Mouse (Mus musculus): ENCODE measurements around the gene Arhgap17. TPM values are rescaled to one million over a fixed set of nuclear protein-coding genes. Genes with fewer than 3 reads are reported as not detected.

Arhgap17 gene
- 19.7 and 23.1 TPM in 2 replicates for polyA plus RNA-seq (2016; fragmentation: Nextera tagmentation; extraction: Ambion mirVana)

- H3K4me2 ChIP-seq (replicated peaks): peak within 1 kb of the TSS; percentile 85
- under 1% methylated on average over 64 of the region's 64 CpGs for WGBS
- no peaks in the 10 kb centered on the region for H3K9me3 ChIP-seq
- peak within 1 kb of the TSS; percentile 74 for H3K4me3 ChIP-seq
- peak within 1 kb of the TSS; percentile 85 for H3K9ac ChIP-seq
- H3K27ac ChIP-seq: peak within 1 kb of the TSS; percentile 81
- no peaks in the 10 kb centered on the region for H3K36me3 ChIP-seq
- H3K4me1 ChIP-seq: peaks cover 29% of the 10 kb centered on the region
- peak; percentile 96 for ATAC-seq (ENCODE audit: low FRiP score, low read depth)
- H3K27me3 ChIP-seq (replicated peaks): no peaks in the 10 kb centered on the region
Measured at GRCm38 (mm10) chr7:123369759-123370481, at the start of gene Arhgap17, which contains the start of gene Lcmt1. Gene Arhgap17, minus strand, starts transcription at chr7:123369915. Gene Lcmt1, plus strand, starts transcription at chr7:123369784.

GRCm38 (mm10) chr7:123417661-123418060 is 47.9 kb upstream of the Arhgap17 start:
- no peaks in the 10 kb centered on the region for H3K9me3 ChIP-seq
- H3K4me2 ChIP-seq (replicated peaks): no peak overlapping the region
- H3K27ac ChIP-seq: no peak overlapping the region
- 90% methylated on average over 3 of the region's 3 CpGs for WGBS
- H3K9ac ChIP-seq: no peak overlapping the region
- no peaks in the 10 kb centered on the region for H3K4me1 ChIP-seq
- no peak overlapping the region for H3K4me3 ChIP-seq
- peaks cover 25% of the 10 kb centered on the region for H3K36me3 ChIP-seq
- no peaks in the 10 kb centered on the region for H3K27me3 ChIP-seq (replicated peaks)
- no peak for ATAC-seq (ENCODE audit: low FRiP score, low read depth)

- H3K36me3 ChIP-seq: peaks cover 22% of the 10 kb centered on the region
- no peak overlapping the region for H3K9ac ChIP-seq
- no peaks in the 10 kb centered on the region for H3K27me3 ChIP-seq (replicated peaks)
- H3K4me3 ChIP-seq: no peak overlapping the region
- no peak overlapping the region for H3K27ac ChIP-seq
- no peak overlapping the region for H3K4me2 ChIP-seq (replicated peaks)
- no peaks in the 10 kb centered on the region for H3K4me1 ChIP-seq
- WGBS: 86% methylated on average over 4 of the region's 4 CpGs
- ATAC-seq (ENCODE audit: low FRiP score, low read depth): no peak
- no peaks in the 10 kb centered on the region for H3K9me3 ChIP-seq
Measured at GRCm38 (mm10) chr7:123416803-123417202, 47.1 kb upstream of the Arhgap17 start.

GRCm38 (mm10) chr7:123412143-123412542 is 42.4 kb upstream of the Arhgap17 start:
- Histone ChIP-seq H3K4me2 (replicated peaks) (no peak overlapping the region), H3K36me3 (peaks cover 18% of the 10 kb centered on the region), H3K9me3 (no peaks in the 10 kb centered on the region), H3K27ac (no peak overlapping the region), H3K27me3 (replicated peaks) (no peaks in the 10 kb centered on the region), H3K4me3 (no peak overlapping the region), H3K4me1 (no peaks in the 10 kb centered on the region), H3K9ac (no peak overlapping the region)
- no peak for ATAC-seq (ENCODE audit: low FRiP score, low read depth)
- WGBS: 85% methylated on average over 3 of the region's 3 CpGs

- Histone ChIP-seq H3K9ac (no peak overlapping the region), H3K4me3 (no peak overlapping the region), H3K36me3 (peaks cover 18% of the 10 kb centered on the region), H3K9me3 (no peaks in the 10 kb centered on the region), H3K4me1 (no peaks in the 10 kb centered on the region), H3K27me3 (replicated peaks) (no peaks in the 10 kb centered on the region), H3K27ac (no peak overlapping the region), H3K4me2 (replicated peaks) (no peak overlapping the region)
- no peak for ATAC-seq (ENCODE audit: low FRiP score, low read depth)
- WGBS: 98% methylated on average over 1 of the region's 1 CpGs
Measured at GRCm38 (mm10) chr7:123411109-123411508, 41.4 kb upstream of the Arhgap17 start.

GRCm38 (mm10) chr7:123410502-123410901 is 40.8 kb upstream of the Arhgap17 start:
- 95% methylated on average over 7 of the region's 7 CpGs for WGBS
- Histone ChIP-seq H3K4me3 (no peak overlapping the region), H3K27ac (no peak overlapping the region), H3K36me3 (peaks cover 21% of the 10 kb centered on the region), H3K9ac (no peak overlapping the region), H3K27me3 (replicated peaks) (no peaks in the 10 kb centered on the region), H3K4me1 (no peaks in the 10 kb centered on the region), H3K4me2 (replicated peaks) (no peak overlapping the region), H3K9me3 (no peaks in the 10 kb centered on the region)
- no peak for ATAC-seq (ENCODE audit: low FRiP score, low read depth)

- Histone ChIP-seq H3K9ac (no peak overlapping the region), H3K27me3 (replicated peaks) (no peaks in the 10 kb centered on the region), H3K27ac (no peak overlapping the region), H3K4me3 (no peak overlapping the region), H3K4me1 (no peaks in the 10 kb centered on the region), H3K9me3 (no peaks in the 10 kb centered on the region), H3K4me2 (replicated peaks) (no peak overlapping the region), H3K36me3 (peaks cover 34% of the 10 kb centered on the region)
- no peak for ATAC-seq (ENCODE audit: low FRiP score, low read depth)
- WGBS: 88% methylated on average over 4 of the region's 4 CpGs
Measured at GRCm38 (mm10) chr7:123406988-123407387, 37.3 kb upstream of the Arhgap17 start.

- Histone ChIP-seq H3K4me3 (no peak overlapping the region), H3K9ac (no peak overlapping the region), H3K27me3 (replicated peaks) (no peaks in the 10 kb centered on the region), H3K36me3 (peaks cover 32% of the 10 kb centered on the region), H3K27ac (no peak overlapping the region), H3K4me1 (no peaks in the 10 kb centered on the region), H3K9me3 (no peaks in the 10 kb centered on the region), H3K4me2 (replicated peaks) (no peak overlapping the region)
- 89% methylated on average over 3 of the region's 3 CpGs for WGBS
- ATAC-seq (ENCODE audit: low FRiP score, low read depth): no peak
Measured at GRCm38 (mm10) chr7:123405619-123406018, 35.9 kb upstream of the Arhgap17 start.

GRCm38 (mm10) chr7:123404198-123404597 is 34.5 kb upstream of the Arhgap17 start:
- no peak for ATAC-seq (ENCODE audit: low FRiP score, low read depth)
- no peak overlapping the region for H3K4me2 ChIP-seq (replicated peaks)
- no peaks in the 10 kb centered on the region for H3K4me1 ChIP-seq
- H3K27ac ChIP-seq: no peak overlapping the region
- H3K4me3 ChIP-seq: no peak overlapping the region
- 92% methylated on average over 6 of the region's 6 CpGs for WGBS
- H3K9me3 ChIP-seq: no peaks in the 10 kb centered on the region
- H3K9ac ChIP-seq: no peak overlapping the region
- H3K36me3 ChIP-seq: peaks cover 32% of the 10 kb centered on the region
- H3K27me3 ChIP-seq (replicated peaks): no peaks in the 10 kb centered on the region

- H3K27me3 ChIP-seq (replicated peaks): no peaks in the 10 kb centered on the region
- H3K4me3 ChIP-seq: no peak overlapping the region
- WGBS: 90% methylated on average over 3 of the region's 3 CpGs
- H3K4me1 ChIP-seq: no peaks in the 10 kb centered on the region
- H3K9me3 ChIP-seq: no peaks in the 10 kb centered on the region
- no peak overlapping the region for H3K9ac ChIP-seq
- H3K4me2 ChIP-seq (replicated peaks): no peak overlapping the region
- peaks cover 32% of the 10 kb centered on the region for H3K36me3 ChIP-seq
- no peak overlapping the region for H3K27ac ChIP-seq
- no peak for ATAC-seq (ENCODE audit: low FRiP score, low read depth)
Measured at GRCm38 (mm10) chr7:123401121-123401520, 31.4 kb upstream of the Arhgap17 start.

- H3K4me3 ChIP-seq: no peak overlapping the region
- no peaks in the 10 kb centered on the region for H3K27me3 ChIP-seq (replicated peaks)
- WGBS: 89% methylated on average over 4 of the region's 4 CpGs
- ATAC-seq (ENCODE audit: low FRiP score, low read depth): no peak
- no peaks in the 10 kb centered on the region for H3K9me3 ChIP-seq
- H3K4me1 ChIP-seq: no peaks in the 10 kb centered on the region
- H3K9ac ChIP-seq: no peak overlapping the region
- no peak overlapping the region for H3K4me2 ChIP-seq (replicated peaks)
- peaks cover 20% of the 10 kb centered on the region for H3K36me3 ChIP-seq
- no peak overlapping the region for H3K27ac ChIP-seq
Measured at GRCm38 (mm10) chr7:123399286-123399685, 29.6 kb upstream of the Arhgap17 start.

- H3K4me3 ChIP-seq: no peak overlapping the region
- no peaks in the 10 kb centered on the region for H3K4me1 ChIP-seq
- no peak for ATAC-seq (ENCODE audit: low FRiP score, low read depth)
- H3K36me3 ChIP-seq: peaks cover 18% of the 10 kb centered on the region
- 30% methylated on average over 7 of the region's 7 CpGs for WGBS
- H3K27me3 ChIP-seq (replicated peaks): no peaks in the 10 kb centered on the region
- no peak overlapping the region for H3K4me2 ChIP-seq (replicated peaks)
- no peak overlapping the region for H3K9ac ChIP-seq
- H3K9me3 ChIP-seq: no peaks in the 10 kb centered on the region
- no peak overlapping the region for H3K27ac ChIP-seq
Measured at GRCm38 (mm10) chr7:123398828-123399227, 29.1 kb upstream of the Arhgap17 start.

GRCm38 (mm10) chr7:123397931-123398330 is 28.2 kb upstream of the Arhgap17 start:
- 93% methylated on average over 8 of the region's 8 CpGs for WGBS
- Histone ChIP-seq H3K4me1 (no peaks in the 10 kb centered on the region), H3K27ac (no peak overlapping the region), H3K4me3 (no peak overlapping the region), H3K9ac (no peak overlapping the region), H3K9me3 (no peaks in the 10 kb centered on the region), H3K27me3 (replicated peaks) (no peaks in the 10 kb centered on the region), H3K4me2 (replicated peaks) (no peak overlapping the region), H3K36me3 (peaks cover 15% of the 10 kb centered on the region)
- no peak for ATAC-seq (ENCODE audit: low FRiP score, low read depth)
